Mouse (Mus musculus): ENCODE measurements around the gene Itpripl2. TPM values are rescaled to one million over a fixed set of nuclear protein-coding genes. Genes with fewer than 3 reads are reported as not detected.

Itpripl2 gene
- total and polyA plus RNA-seq, 3 experiments, result not detected

- Histone ChIP-seq H3K79me2 (replicated peaks; ENCODE audit: control insufficient read depth, extremely low read depth, insufficient read depth, poor library complexity, severe bottlenecking) (no peaks in the 10 kb centered on the region), H3K27ac (ENCODE audit: insufficient read depth, low read depth) (no peak overlapping the region), H3K36me3 (replicated peaks in 1 of 2; ENCODE audit: control insufficient read depth in 1 of 2, insufficient read depth in 1 of 2, low read length in 1 of 2) (no peaks in the 10 kb centered on the region), H3K4me1 (ENCODE audit: control insufficient read depth in 1 of 2, insufficient read depth in 2 of 2) (peaks cover 26 to 54% of the 10 kb centered on the region in 2 experiments), H3K27me3 (replicated peaks) (no peaks in the 10 kb centered on the region), H3K4me3 (replicated peaks in 1 of 3; ENCODE audit: low read depth in 2 of 3, low read length in 2 of 3, poor library complexity in 1 of 3) (no peak overlapping the region), H3K9me3 (replicated peaks; ENCODE audit: low read length) (peaks cover 9% of the 10 kb centered on the region), H3K9ac (ENCODE audit: insufficient read depth, low read depth) (no peak overlapping the region), H3K4me2 (ENCODE audit: insufficient read depth, low read depth, poor library complexity, severe bottlenecking) (no peak overlapping the region)
- in situ Hi-C loops (cut with MboI; ENCODE audit: low pct_ligation_motif_present, low pct_unique_long_range_greater_than_20kb, low sequenced_read_pairs) (no loop called here), dilution Hi-C loops (cut with MboI; ENCODE audit: extremely low pct_ligation_motif_present, extremely low pct_unique_long_range_greater_than_20kb, low sequenced_read_pairs) (no loop called here)
- DNase-seq (ENCODE audit: extremely low read depth), result peak; percentile 18
- TF ChIP-seq EP300 (IDR thresholded peaks at IDR 0.05; ENCODE audit: low read length) (0 out of 2 replicates have a peak, but pooled peaks have one; percentile 48), ETS1 (conservative IDR thresholded peaks at IDR 0.05; ENCODE audit: low read depth, low read length) (peak; percentile 42; the same call in 1 of the 2 replicates), MEF2A (IDR thresholded peaks at IDR 0.05; ENCODE audit: borderline replicate concordance, low read depth, low read length) (no peak), NRF1 (IDR thresholded peaks at IDR 0.05; ENCODE audit: low read depth, low read length) (no peak), JUND (conservative IDR thresholded peaks at IDR 0.05; ENCODE audit: low read depth, low read length) (no peak), ZKSCAN1 (IDR thresholded peaks at IDR 0.05; ENCODE audit: borderline replicate concordance, low read depth, low read length) (no peak), ZMIZ1 (IDR thresholded peaks at IDR 0.05; ENCODE audit: low read depth, low read length) (no peak)
Measured at GRCm38 (mm10) chr7:118478835-118479312, 12.9 kb downstream of the Itpripl2 start.

- Histone ChIP-seq H3K27ac (ENCODE audit: insufficient read depth, low read depth) (no peak overlapping the region), H3K4me3 (replicated peaks in 1 of 3; ENCODE audit: low read depth in 2 of 3, low read length in 2 of 3, poor library complexity in 1 of 3) (no peak overlapping the region), H3K4me1 (ENCODE audit: control insufficient read depth in 1 of 2, insufficient read depth in 2 of 2) (peaks cover 9 to 32% of the 10 kb centered on the region in 2 experiments), H3K9ac (ENCODE audit: insufficient read depth, low read depth) (no peak overlapping the region), H3K4me2 (ENCODE audit: insufficient read depth, low read depth, poor library complexity, severe bottlenecking) (no peak overlapping the region), H3K36me3 (replicated peaks in 1 of 2; ENCODE audit: control insufficient read depth in 1 of 2, insufficient read depth in 1 of 2, low read length in 1 of 2) (no peaks in the 10 kb centered on the region), H3K9me3 (replicated peaks; ENCODE audit: low read length) (peaks cover 14% of the 10 kb centered on the region), H3K27me3 (replicated peaks) (no peaks in the 10 kb centered on the region), H3K79me2 (replicated peaks; ENCODE audit: control insufficient read depth, extremely low read depth, insufficient read depth, poor library complexity, severe bottlenecking) (no peaks in the 10 kb centered on the region)
- in situ Hi-C loops (cut with MboI; ENCODE audit: low pct_ligation_motif_present, low pct_unique_long_range_greater_than_20kb, low sequenced_read_pairs) (no loop called here), dilution Hi-C loops (cut with MboI; ENCODE audit: extremely low pct_ligation_motif_present, extremely low pct_unique_long_range_greater_than_20kb, low sequenced_read_pairs) (no loop called here)
- no peak for TF ChIP-seq TBP (conservative IDR thresholded peaks at IDR 0.05; ENCODE audit: low read depth, low read length)
- no peak for TF ChIP-seq HCFC1 (IDR thresholded peaks at IDR 0.05; ENCODE audit: low read depth, low read length)
- no peak for TF ChIP-seq TCF12 (IDR thresholded peaks at IDR 0.05; ENCODE audit: low read depth, low read length)
- no peak for TF ChIP-seq PAX5 (IDR thresholded peaks at IDR 0.05; ENCODE audit: low read length)
- no peak for TF ChIP-seq MXI1 (IDR thresholded peaks at IDR 0.05; ENCODE audit: low read depth, low read length)
- no peak for TF ChIP-seq MAZ (IDR thresholded peaks at IDR 0.05; ENCODE audit: low read depth, low read length)
- TF ChIP-seq ZNF384 (IDR thresholded peaks at IDR 0.05; ENCODE audit: low read depth, low read length), result no peak
- TF ChIP-seq JUND (conservative IDR thresholded peaks at IDR 0.05; ENCODE audit: low read depth, low read length), result no peak
- no peak for TF ChIP-seq UBTF (IDR thresholded peaks at IDR 0.05; ENCODE audit: low read depth, low read length)
- TF ChIP-seq POLR2AphosphoS2 (IDR thresholded peaks at IDR 0.05; ENCODE audit: low read depth, low read length), result no peak
- no peak for TF ChIP-seq NRF1 (IDR thresholded peaks at IDR 0.05; ENCODE audit: low read depth, low read length)
- no peak for TF ChIP-seq MAFK (IDR thresholded peaks at IDR 0.05; ENCODE audit: insufficient replicate concordance, low read length)
- TF ChIP-seq MAX (IDR thresholded peaks at IDR 0.05; ENCODE audit: low read length), result no peak
- DNase-seq (ENCODE audit: extremely low read depth), result no peak
Measured at GRCm38 (mm10) chr7:118476428-118476827, 15.3 kb downstream of the Itpripl2 start.
